Mouse (Mus musculus): Measurements from ENCODE around the gene P3h2.

DNA sequence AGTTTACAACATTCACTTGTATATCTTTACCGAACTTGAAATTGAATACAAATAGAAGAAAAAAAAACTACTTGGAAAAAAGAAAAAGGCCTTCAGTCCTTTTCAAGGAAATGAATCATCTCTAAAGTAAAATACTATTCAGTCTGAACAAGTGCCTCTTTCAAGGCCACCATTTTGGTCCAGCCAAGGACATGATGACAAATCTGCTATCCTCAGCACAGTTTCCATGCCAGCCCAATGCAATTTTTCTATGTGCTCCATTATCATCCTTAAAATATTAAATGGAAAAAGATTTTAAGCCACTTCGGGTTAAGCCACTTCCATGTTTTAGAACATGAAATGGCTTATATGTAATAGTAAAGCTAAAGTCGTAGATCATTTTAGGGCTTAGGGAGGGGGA, 35.2 kb downstream of the P3h2 start:
- TF ChIP-seq CTCF (IDR thresholded peaks at IDR 0.05; ENCODE audit: low read depth) (no peak), EP300 (IDR thresholded peaks at IDR 0.05; ENCODE audit: low read depth) (no peak)

Measured in heart, postnatal 0 days (tissue).